Mouse (Mus musculus) large intestine, adult 2 months (tissue): ENCODE results near the gene Npdc1. TPM values are rescaled to one million over a fixed set of nuclear protein-coding genes. Genes with fewer than 3 reads are reported as not detected.

Experiments used
- polyA plus RNA-seq: library from polyadenylated mRNA; depleted of rRNA; stranded (reverse); fragments of >200 nt; gene quantifications from 2 replicates; pipeline ENCODE4 v1.2.3, GENCODE M21; 2012; rRNA removed

The Npdc1 gene
- polyA plus RNA-seq, 1 experiment: 126 TPM

Other genes with a start within 250 kb of the Npdc1 start
- 23.6 and 24.9 TPM in 2 replicates for gene Nrarp, start 218.6 kb upstream of the Npdc1 start, polyA plus RNA-seq
- 22.7 and 31.7 TPM in 2 replicates for gene Tor4a, start 202.5 kb upstream of the Npdc1 start, polyA plus RNA-seq
- gene Nelfb, start 187.9 kb upstream of the Npdc1 start, polyA plus RNA-seq: 60.9 and 89.7 TPM in 2 replicates
- not detected in 2 replicates for gene Stpg3, start 184.7 kb upstream of the Npdc1 start, polyA plus RNA-seq
- gene Fam166a, start 180.6 kb upstream of the Npdc1 start, polyA plus RNA-seq: not detected in 2 replicates
- 937 and 978 TPM in 2 replicates for gene Tubb4b, start 174.6 kb upstream of the Npdc1 start, polyA plus RNA-seq
- gene Slc34a3, start 165.0 kb upstream of the Npdc1 start, polyA plus RNA-seq: 0.52 and 2.9 TPM in 2 replicates
- not detected in 2 replicates for gene Rnf224, start 162.6 kb upstream of the Npdc1 start, polyA plus RNA-seq
- 18.0 and 33.6 TPM in 2 replicates for gene Rnf208, start 157.1 kb upstream of the Npdc1 start, polyA plus RNA-seq
- gene Cysrt1, start 156.9 kb upstream of the Npdc1 start, polyA plus RNA-seq: 1.6 and 1.8 TPM in 2 replicates
- 24.7 and 33.9 TPM in 2 replicates for gene AL732309.1, start 152.5 kb upstream of the Npdc1 start, polyA plus RNA-seq
- 30.4 and 35.0 TPM in 2 replicates for gene Tmem203, start 143.9 kb upstream of the Npdc1 start, polyA plus RNA-seq
- 212 and 278 TPM in 2 replicates for gene Tprn, start 136.7 kb upstream of the Npdc1 start, polyA plus RNA-seq
- gene Ssna1, start 126.9 kb upstream of the Npdc1 start, polyA plus RNA-seq: 47.8 and 56.0 TPM in 2 replicates
- gene Anapc2, start 126.9 kb upstream of the Npdc1 start, polyA plus RNA-seq: 64.2 and 103 TPM in 2 replicates
- not detected in 2 replicates for gene Tmem210, start 111.2 kb upstream of the Npdc1 start, polyA plus RNA-seq
- gene Lrrc26, start 109.4 kb upstream of the Npdc1 start, polyA plus RNA-seq: 92.7 and 108 TPM in 2 replicates
- gene Grin1, start 80.2 kb upstream of the Npdc1 start, polyA plus RNA-seq: 0.48 and 0.63 TPM in 2 replicates
- 27.5 and 31.2 TPM in 2 replicates for gene Man1b1, start 67.0 kb upstream of the Npdc1 start, polyA plus RNA-seq
- 24.2 and 28.6 TPM in 2 replicates for gene Dpp7, start 43.0 kb upstream of the Npdc1 start, polyA plus RNA-seq
- 61.6 and 68.8 TPM in 2 replicates for gene Uap1l1, start 33.7 kb upstream of the Npdc1 start, polyA plus RNA-seq
- gene Sapcd2, start 27.0 kb upstream of the Npdc1 start, polyA plus RNA-seq: 26.0 and 26.7 TPM in 2 replicates
- gene Entpd2, start 3.5 kb upstream of the Npdc1 start, polyA plus RNA-seq: 36.7 and 40.4 TPM in 2 replicates
- 0.52 and 0.88 TPM in 2 replicates for gene Fut7, start 23.9 kb downstream of the Npdc1 start, polyA plus RNA-seq
- gene Abca2, start 29.4 kb downstream of the Npdc1 start, polyA plus RNA-seq: 7.5 and 12.4 TPM in 2 replicates
- gene Clic3, start 57.5 kb downstream of the Npdc1 start, polyA plus RNA-seq: 1.3 and 1.4 TPM in 2 replicates
- gene Paxx, start 61.7 kb downstream of the Npdc1 start, polyA plus RNA-seq: 45.6 and 48.9 TPM in 2 replicates
- 0.53 and 1.0 TPM in 2 replicates for gene Ptgds, start 70.7 kb downstream of the Npdc1 start, polyA plus RNA-seq
- not detected in 2 replicates for gene Lcn12, start 94.6 kb downstream of the Npdc1 start, polyA plus RNA-seq
- 26.7 and 31.7 TPM in 2 replicates for gene Fbxw5, start 101.4 kb downstream of the Npdc1 start, polyA plus RNA-seq
- gene C8g, start 102.4 kb downstream of the Npdc1 start, polyA plus RNA-seq: 2.1 and 2.9 TPM in 2 replicates
- 19.6 and 20.8 TPM in 2 replicates for gene Traf2, start 147.6 kb downstream of the Npdc1 start, polyA plus RNA-seq
- 200 and 273 TPM in 2 replicates for gene Edf1, start 158.5 kb downstream of the Npdc1 start, polyA plus RNA-seq
- 0.97 and 8.1 TPM in 2 replicates for gene Mamdc4, start 175.5 kb downstream of the Npdc1 start, polyA plus RNA-seq
- 37.3 and 44.6 TPM in 2 replicates for gene Phpt1, start 175.9 kb downstream of the Npdc1 start, polyA plus RNA-seq
- 0.43 and 0.69 TPM in 2 replicates for gene Ajm1, start 182.4 kb downstream of the Npdc1 start, polyA plus RNA-seq
- gene Rabl6, start 209.2 kb downstream of the Npdc1 start, polyA plus RNA-seq: 35.8 and 52.6 TPM in 2 replicates
- not detected in 2 replicates for gene Ccdc183, start 218.3 kb downstream of the Npdc1 start, polyA plus RNA-seq
- gene Tmem141, start 222.7 kb downstream of the Npdc1 start, polyA plus RNA-seq: 17.2 and 19.4 TPM in 2 replicates
- gene Fcna, start 228.7 kb downstream of the Npdc1 start, polyA plus RNA-seq: 1.9 TPM in 2 replicates